Mouse (Mus musculus): ENCODE results near the gene Wdr90. TPM values are rescaled to one million over a fixed set of nuclear protein-coding genes. Genes with fewer than 3 reads are reported as not detected.
A peak's percentile ranks its signal among the peaks of the same experiment; 100 is the strongest.

Gene Wdr90
- total RNA-seq, 2 experiments from 2014 or later, result 34.9 to 36.8 TPM

DNA sequence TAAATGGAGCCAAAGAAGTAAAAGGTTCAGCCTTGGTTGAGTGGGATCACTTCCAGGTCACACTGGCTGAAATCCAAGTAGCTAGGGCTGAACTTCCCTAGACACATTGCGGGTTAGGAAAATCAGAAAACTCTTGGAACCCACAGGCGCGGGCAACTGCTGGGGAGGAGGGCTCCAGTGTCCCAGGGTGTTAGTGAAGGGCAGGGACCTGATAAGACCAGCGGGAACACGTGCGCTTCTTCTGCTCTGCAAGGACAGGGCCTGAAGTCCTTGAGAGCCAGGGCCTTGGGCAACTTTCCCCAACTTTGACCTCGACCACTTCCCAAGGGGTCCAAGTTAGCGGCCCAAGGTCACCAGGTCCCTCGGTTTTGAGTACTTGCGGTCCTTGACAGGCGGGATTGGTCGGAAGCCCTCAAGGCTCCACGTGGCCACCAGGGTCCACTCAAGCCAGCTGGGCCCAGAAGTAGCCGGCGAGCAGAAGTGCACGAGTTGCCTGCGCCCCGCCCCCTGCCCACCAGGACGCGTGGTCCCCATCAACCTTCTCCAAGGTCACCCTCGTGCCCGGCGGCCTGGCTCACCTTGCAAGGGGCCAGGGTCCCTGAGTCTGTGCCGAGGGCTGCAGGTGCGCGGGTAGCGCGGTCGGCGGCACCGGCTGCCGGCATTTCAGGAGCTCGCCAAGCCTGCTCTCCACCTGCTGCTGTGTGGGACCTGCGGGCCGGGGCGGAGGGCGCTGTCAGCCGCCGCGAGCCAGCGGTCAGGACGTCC, 6.7 kb upstream of the Wdr90 start:
- H3K27ac ChIP-seq, result peak overlapping the region; percentile 88
- intact Hi-C loops (cut with DNase I), result no loop called here
- TF ChIP-seq CTCF (IDR thresholded peaks at IDR 0.05), result no peak
- DNase-seq (ENCODE audit: extremely low spot score in 1 of 2, low spot score in 2 of 2), result no peak
- peak overlapping the region; percentile 91 for H3K4me3 ChIP-seq

GRCm38 (mm10) chr17:25867509-25867835, 6.2 kb upstream of the Wdr90 start:
- Histone ChIP-seq H3K27ac (peak overlapping the region; percentile 88), H3K4me3 (peak overlapping the region; percentile 91)
- DNase-seq (ENCODE audit: extremely low spot score in 1 of 2, low spot score in 2 of 2), result no peak
- no peak for TF ChIP-seq CTCF (IDR thresholded peaks at IDR 0.05)
- intact Hi-C loops (cut with DNase I), result no loop called here

DNA sequence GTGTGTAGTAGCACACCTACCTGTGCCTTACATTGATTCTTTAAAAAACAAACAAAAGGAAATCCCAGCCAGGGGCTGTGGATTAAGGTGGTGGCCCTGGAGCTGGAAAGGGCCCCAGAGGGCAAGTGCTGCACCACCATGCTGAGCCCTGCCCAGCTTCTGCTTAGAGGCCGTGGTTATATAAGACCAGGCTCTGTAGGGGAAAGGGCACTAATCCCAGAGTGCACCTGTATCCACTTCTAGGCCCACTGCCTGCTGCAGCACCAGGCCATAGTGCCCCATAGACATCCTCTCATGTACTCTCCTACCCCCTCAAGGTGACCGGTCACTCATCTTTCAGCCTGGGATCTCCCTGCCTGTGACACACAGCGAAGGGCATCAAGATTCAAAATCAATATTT, 4.9 kb upstream of the Wdr90 start:
- DNase-seq (ENCODE audit: extremely low spot score in 1 of 2, low spot score in 2 of 2), result no peak
- no peak for TF ChIP-seq CTCF (IDR thresholded peaks at IDR 0.05)

DNA sequence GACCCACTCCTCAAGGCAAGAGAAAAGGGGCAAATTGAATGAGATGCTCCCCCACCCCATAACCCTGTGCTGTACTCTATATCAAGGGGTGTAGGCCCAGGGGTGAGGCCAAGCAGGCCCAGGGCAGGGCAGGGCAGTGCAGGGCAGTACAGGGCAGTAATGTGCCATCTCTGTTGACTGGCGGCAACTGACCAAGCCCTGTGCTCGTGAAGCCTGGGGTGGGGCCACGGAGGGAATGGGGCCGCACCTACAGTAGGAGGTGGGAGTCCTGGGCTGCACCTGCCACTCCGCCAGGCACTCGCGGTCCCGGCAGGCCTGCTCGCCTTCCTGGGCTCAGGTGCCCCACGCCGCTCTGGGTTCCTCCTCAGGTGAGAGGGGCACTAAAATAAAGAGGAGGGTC, 4.0 kb upstream of the Wdr90 start:
- intact Hi-C loops (cut with DNase I), result no loop called here
- no peak for TF ChIP-seq CTCF (IDR thresholded peaks at IDR 0.05)
- no peak overlapping the region for H3K27ac ChIP-seq
- DNase-seq (ENCODE audit: extremely low spot score in 1 of 2, low spot score in 2 of 2), result no peak
- no peak overlapping the region for H3K4me3 ChIP-seq

More for the DNA sequence above, 4.9 kb upstream of the Wdr90 start:
- Histone ChIP-seq H3K4me3 (no peak overlapping the region), H3K27ac (no peak overlapping the region)
- intact Hi-C loops (cut with DNase I), result no loop called here

DNA sequence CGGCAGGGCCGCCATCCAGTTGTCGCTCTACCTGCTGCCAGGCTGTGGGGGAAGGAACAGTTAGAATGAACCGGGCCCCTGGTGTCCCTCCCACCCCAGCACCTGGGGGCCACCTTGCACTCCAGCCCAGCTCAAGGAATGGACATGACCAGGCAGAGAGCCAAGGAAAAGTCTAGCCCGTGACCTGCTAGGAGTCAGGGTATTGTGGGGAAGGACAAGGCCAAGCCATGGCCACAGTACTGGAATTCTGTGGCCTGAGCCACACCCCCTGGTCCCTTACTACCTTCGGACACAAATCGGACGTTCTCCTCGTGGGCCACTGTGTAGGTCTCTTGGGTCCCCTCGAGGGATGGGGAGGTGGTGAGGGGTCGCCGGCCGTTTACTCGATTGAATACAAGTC, 3.0 kb upstream of the Wdr90 start:
- Histone ChIP-seq H3K27ac (no peak overlapping the region), H3K4me3 (no peak overlapping the region)
- TF ChIP-seq CTCF (IDR thresholded peaks at IDR 0.05), result no peak
- no peak for DNase-seq (ENCODE audit: extremely low spot score in 1 of 2, low spot score in 2 of 2)
- intact Hi-C loops (cut with DNase I), result no loop called here

GRCm38 (mm10) chr17:25863681-25864080, 2.4 kb upstream of the Wdr90 start:
- TF ChIP-seq CTCF (IDR thresholded peaks at IDR 0.05), result no peak
- Histone ChIP-seq H3K27ac (no peak overlapping the region), H3K4me3 (no peak overlapping the region)
- DNase-seq (ENCODE audit: extremely low spot score in 1 of 2, low spot score in 2 of 2), result no peak
- intact Hi-C loops (cut with DNase I), result no loop called here

- intact Hi-C loops (cut with DNase I), result no loop called here
- no peak for TF ChIP-seq CTCF (IDR thresholded peaks at IDR 0.05)
- H3K4me3 ChIP-seq, result peak overlapping the region; percentile 73
These were observed 657 bp upstream of the Wdr90 start for GRCm38 (mm10) chr17:25861704-25862612.

GRCm38 (mm10) chr17:25860229-25860628, 1.1 kb downstream of the Wdr90 start:
- H3K27ac ChIP-seq, result no peak overlapping the region
- DNase-seq (ENCODE audit: extremely low spot score in 1 of 2, low spot score in 2 of 2), result no peak
- intact Hi-C loops (cut with DNase I), result no loop called here
- TF ChIP-seq CTCF (IDR thresholded peaks at IDR 0.05), result no peak
- no peak overlapping the region for H3K4me3 ChIP-seq

More at GRCm38 (mm10) chr17:25861704-25862612, 657 bp upstream of the Wdr90 start:
- DNase-seq (ENCODE audit: extremely low spot score in 1 of 2, low spot score in 2 of 2), result no peak
- peak overlapping the region; percentile 97 for H3K27ac ChIP-seq

DNA sequence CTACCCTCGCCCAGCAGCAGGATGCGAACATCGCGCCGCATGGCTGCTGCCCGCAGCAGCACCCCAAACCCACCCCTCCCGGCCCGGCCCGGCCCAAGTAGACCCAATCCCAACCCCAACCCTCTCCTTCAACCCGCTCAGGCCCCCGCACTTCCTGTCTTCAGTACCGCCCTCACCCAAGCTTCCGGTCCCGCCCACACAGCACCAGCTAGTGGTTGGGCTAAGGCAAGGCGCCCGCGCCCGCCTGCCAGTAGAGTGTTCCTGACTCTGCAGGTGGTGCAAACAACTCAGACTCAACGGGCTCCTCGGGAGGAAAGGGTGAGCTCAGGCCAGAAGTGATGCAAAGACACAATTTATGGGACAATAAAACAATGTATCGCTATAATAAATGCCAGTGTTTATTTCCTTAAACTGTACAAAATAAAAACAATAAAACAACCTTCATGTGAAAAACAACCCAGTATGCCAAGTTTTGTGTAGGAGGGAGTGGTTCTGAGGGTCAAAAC, 16.9 kb downstream of the Wdr90 start, which contains the start of gene Rhot2:
Gene Rhot2, minus strand, starts transcription at position 456 of the 506 bp plus-strand sequence.
- H3K27ac ChIP-seq, result peak within 1 kb of the TSS; percentile 92
- peak within 1 kb of the TSS; percentile 85 for H3K4me3 ChIP-seq
- peak; percentile 93 to 94 for DNase-seq (ENCODE audit: extremely low spot score in 1 of 2, low spot score in 2 of 2)
- intact Hi-C loops (cut with DNase I), result no loop called here
- TF ChIP-seq CTCF (IDR thresholded peaks at IDR 0.05), result peak; percentile 52

- intact Hi-C loops (cut with DNase I), result no loop called here
- DNase-seq (ENCODE audit: extremely low spot score in 1 of 2, low spot score in 2 of 2), result peak in 1 of 2 experiments; percentile 39
- no peak; the same call in 1 of the 2 replicates for TF ChIP-seq CTCF (IDR thresholded peaks at IDR 0.05)
- Histone ChIP-seq H3K4me3 (peak overlapping the region; percentile 85), H3K27ac (peak overlapping the region; percentile 92)
These were observed 17.5 kb downstream of the Wdr90 start for GRCm38 (mm10) chr17:25843636-25844395.

DNA sequence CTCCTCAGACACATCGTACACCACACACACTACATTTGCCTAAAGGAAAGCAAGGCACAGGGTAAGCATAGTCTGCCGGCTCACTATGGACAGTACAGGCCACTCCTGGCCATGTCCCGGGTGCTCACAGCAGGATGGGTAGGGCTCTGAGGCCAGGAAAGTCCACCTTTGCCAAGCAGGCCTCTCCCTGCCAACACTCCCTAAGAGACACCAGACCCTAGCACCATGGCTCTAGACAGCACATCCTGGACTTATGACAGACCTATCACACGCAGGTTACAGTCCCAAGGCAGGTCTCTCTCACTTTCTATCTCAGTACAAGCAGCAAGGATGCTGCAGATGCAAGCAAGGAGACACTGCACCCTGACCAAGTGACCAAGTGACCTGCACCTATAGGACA, 18.2 kb downstream of the Wdr90 start:
- Histone ChIP-seq H3K4me3 (peak overlapping the region; percentile 85), H3K27ac (no peak overlapping the region)
- no peak for DNase-seq (ENCODE audit: extremely low spot score in 1 of 2, low spot score in 2 of 2)
- TF ChIP-seq CTCF (IDR thresholded peaks at IDR 0.05), result no peak
- intact Hi-C loops (cut with DNase I), result no loop called here

Measured in left cerebral cortex, adult 2 months (tissue).